Mouse (Mus musculus) cerebellum, adult 2 months (tissue): ENCODE data around the gene Mpp2.

Experiments
- CTCF ChIP-seq: fragments of 200-500 bp; IDR thresholded peaks from 2 replicates; pipeline ENCODE4 v1.5.1; 2011; ENCODE audit warnings: low read depth, mild to moderate bottlenecking, control low read depth, low read length, moderate library complexity, borderline replicate concordance; ENCODE audit not compliant: insufficient read depth
- POLR2A ChIP-seq: fragments of 200-500 bp; IDR thresholded peaks from 2 replicates; pipeline ENCODE4 v1.6.1; 2011; ENCODE audit warnings: low read length, control low read depth, borderline replicate concordance; ENCODE audit not compliant: insufficient read depth

DNA sequence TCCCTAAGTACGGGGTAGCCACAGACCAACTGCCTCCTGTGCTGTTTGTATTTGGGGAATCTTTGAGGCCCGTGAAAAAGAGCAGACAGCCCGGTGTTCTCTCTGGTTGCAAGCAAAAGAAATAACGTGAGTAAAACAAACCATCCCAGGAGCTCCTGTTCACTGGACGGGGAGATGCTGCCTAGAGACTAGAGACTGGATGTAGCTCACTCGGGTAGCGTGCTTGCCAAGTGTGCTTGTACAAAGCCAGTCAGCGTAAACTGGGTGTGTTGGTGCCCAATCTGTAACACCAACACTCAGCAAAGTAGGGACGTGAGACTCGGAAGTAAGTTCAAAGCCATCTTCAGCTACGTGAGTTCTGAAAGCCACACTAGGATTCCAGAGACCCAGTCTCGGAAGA lies 35.6 kb downstream of the Mpp2 start:
- TF ChIP-seq POLR2A (no peak), CTCF (no peak)
